Comparison of ENCODE assay signal across 8 mouse cellular contexts in genomic region chr10:68541943-68542420, GRCm38 (mm10). TPM values are rescaled to one million over a fixed set of nuclear protein-coding genes. Genes with fewer than 3 reads are reported as not detected.
A peak's percentile ranks its signal among the peaks of the same experiment; 100 is the strongest.
DNase-seq lines count a peak whose midpoint lies in the region; ATAC-seq lines count a peak whose summit lies in the region.

No protein-coding gene starts in this region.

- no peaks in the 10 kb centered on the region for H3K9me3 ChIP-seq in hindbrain, embryonic 15.5 days
- no peaks in the 10 kb centered on the region for H3K9me3 ChIP-seq in midbrain, embryonic 10.5 days (replicated peaks)

- no peak overlapping the region for H3K27ac ChIP-seq in brown adipose tissue, adult 24 weeks (replicated peaks; ENCODE audit: low read depth, low read length)
- H3K27ac ChIP-seq in hindbrain, embryonic 15.5 days (replicated peaks) = no peak overlapping the region
- no peak overlapping the region; the same call in 1 of the 2 replicates for H3K27ac ChIP-seq in midbrain, embryonic 10.5 days (replicated peaks)

- peaks cover 7% of the 10 kb centered on the region; the same call in 1 of the 2 replicates for H3K4me1 ChIP-seq in brown adipose tissue, adult 24 weeks (ENCODE audit: control insufficient read depth, insufficient read depth, insufficient read length, low read length)
- peaks cover 18% of the 10 kb centered on the region for H3K4me1 ChIP-seq in hindbrain, embryonic 15.5 days (replicated peaks)
- H3K4me1 ChIP-seq in midbrain, embryonic 10.5 days = peaks cover 26% of the 10 kb centered on the region

- peak; percentile 15 for DNase-seq in heart, adult 11 months
- DNase-seq in heart, postnatal 36 days = no peak
- no peak for DNase-seq in midbrain, embryonic 10.5 days (ENCODE audit: low spot score)
- no peak for DNase-seq in thymus, postnatal 4 days
- no peak for DNase-seq in thymus, postnatal 10 days (ENCODE audit: low spot score in 2 of 2)
- no peak for DNase-seq in frontal cortex, postnatal 25 days (ENCODE audit: low spot score in 2 of 2)

- WGBS in hindbrain, embryonic 15.5 days = 39% methylated on average over 7 of the region's 7 CpGs
- WGBS in midbrain, embryonic 10.5 days = 52% methylated on average over 7 of the region's 7 CpGs

- intact Hi-C loops in heart, postnatal 36 days (cut with DNase I) = loop anchor here (1.0 kb wide), 1 partner anchor 13 kb away; no protein-coding TSS in a partner anchor

- no peaks in the 10 kb centered on the region for H3K36me3 ChIP-seq in hindbrain, embryonic 15.5 days
- no peaks in the 10 kb centered on the region for H3K36me3 ChIP-seq in midbrain, embryonic 10.5 days

- peak overlapping the region; percentile 56 for H3K4me2 ChIP-seq in hindbrain, embryonic 15.5 days

- ATAC-seq in hindbrain, embryonic 15.5 days (ENCODE audit: low FRiP score, low read depth) = no peak

- no peak overlapping the region for H3K9ac ChIP-seq in hindbrain, embryonic 15.5 days

- peak overlapping the region; percentile 62 for H3K4me3 ChIP-seq in brown adipose tissue, adult 24 weeks (ENCODE audit: insufficient read depth, low read depth, low read length)
- peak overlapping the region; percentile 34 for H3K4me3 ChIP-seq in hindbrain, embryonic 15.5 days
- peak overlapping the region; percentile 37 for H3K4me3 ChIP-seq in midbrain, embryonic 10.5 days

- H3K27me3 ChIP-seq in hindbrain, embryonic 15.5 days = no peaks in the 10 kb centered on the region
- H3K27me3 ChIP-seq in midbrain, embryonic 10.5 days (ENCODE audit: low read depth, poor library complexity, severe bottlenecking) = no peaks in the 10 kb centered on the region

RNA-seq across cellular contexts. Expression of gene Cabcoco1, which starts 0.3 kb away (rescaled TPM):
- 10 to 100 TPM; 19.0 to 21.3 TPM for total RNA-seq in heart, postnatal 36 days (2021)
- 6.8 and 7.4 TPM in 2 replicates for polyA plus RNA-seq in brown adipose tissue, adult 24 weeks (2012; ENCODE audit: insufficient read depth, insufficient read length, missing spikeins)
- 1.7 and 3.4 TPM in 2 replicates for polyA plus RNA-seq in hindbrain, embryonic 15.5 days (2015; fragmentation: Nextera tagmentation; extraction: Ambion mirVana)
- 0.26 TPM in 1 of 2 replicates, not detected in the other for polyA plus RNA-seq in midbrain, embryonic 10.5 days (2016; fragmentation: Nextera tagmentation; extraction: Ambion mirVana)
